Mouse (Mus musculus): ENCODE measurements around the gene Srl.

GRCm38 (mm10) chr16:4457927-4458326, 83.7 kb downstream of the Srl start:
- TF ChIP-seq CTCF (IDR thresholded peaks at IDR 0.05; ENCODE audit: low read depth), result no peak
- no peak for TF ChIP-seq EP300 (IDR thresholded peaks at IDR 0.05; ENCODE audit: low read depth)

All from heart, postnatal 0 days (tissue).